Mouse (Mus musculus) common myeloid progenitor, adult 5-6 weeks (primary cell): Measurements from ENCODE around the gene Rabgap1l. TPM values are rescaled to one million over a fixed set of nuclear protein-coding genes. Genes with fewer than 3 reads are reported as not detected.

Source experiments
- total RNA-seq: library from RNA; stranded (forward); fragments of 200-1000, 187-1606 nt; gene quantifications from 2 replicates; pipeline ENCODE4 v1.2.3, GENCODE M21; 2017

Gene Rabgap1l
- total RNA-seq, 1 experiment from 2014 or later: 304 TPM

Other genes with a start within 250 kb of the Rabgap1l start
- 27.2 and 34.9 TPM in 2 replicates for gene Rc3h1, start 113.2 kb upstream of the Rabgap1l start, total RNA-seq
- gene Serpinc1, start 185.4 kb upstream of the Rabgap1l start, total RNA-seq: 0.34 and 0.82 TPM in 2 replicates
- gene Zbtb37, start 241.6 kb upstream of the Rabgap1l start, total RNA-seq: 6.5 and 8.7 TPM in 2 replicates